Mouse (Mus musculus): ENCODE measurements around the gene Olfr435. TPM values are rescaled to one million over a fixed set of nuclear protein-coding genes. Genes with fewer than 3 reads are reported as not detected.
"Not testable (repeated sequence)": the region's sequence is repeated elsewhere in the genome, so short reads cannot be mapped to it uniquely, and the experiment has no call there.

The Olfr435 gene
- polyA plus RNA-seq, 1 experiment from 2014 or later = not detected

GRCm38 (mm10) chr6:43202786-43203185, 5.8 kb downstream of the Olfr435 start:
- H3K27ac ChIP-seq = no peak overlapping the region
- H3K27me3 ChIP-seq (ENCODE audit: control insufficient read depth, insufficient read depth, low read length) = no peaks in the 10 kb centered on the region
- no peak for ATAC-seq (ENCODE audit: low FRiP score)
- DNase-seq (ENCODE audit: low spot score) = no peak
- H3K36me3 ChIP-seq (replicated peaks; ENCODE audit: control insufficient read depth, insufficient read depth) = no peaks in the 10 kb centered on the region
- H3K9me3 ChIP-seq (ENCODE audit: control insufficient read depth, low read length) = no peaks in the 10 kb centered on the region
- no peak overlapping the region for H3K4me3 ChIP-seq (replicated peaks; ENCODE audit: low read length)
- no peak overlapping the region for H3K9ac ChIP-seq
- no peak overlapping the region for H3K4me2 ChIP-seq (replicated peaks)
- H3K4me1 ChIP-seq (replicated peaks; ENCODE audit: control insufficient read depth, insufficient read depth, low read length) = no peaks in the 10 kb centered on the region

GRCm38 (mm10) chr6:43205355-43205754, 8.4 kb downstream of the Olfr435 start:
- H3K4me3 ChIP-seq (replicated peaks; ENCODE audit: low read length) = no peak overlapping the region
- H3K4me2 ChIP-seq (replicated peaks) = no peak overlapping the region
- no peak overlapping the region for H3K9ac ChIP-seq
- ATAC-seq (ENCODE audit: low FRiP score) = no peak
- 26% methylated on average over 2 of the region's 2 CpGs for WGBS
- no peaks in the 10 kb centered on the region for H3K9me3 ChIP-seq (ENCODE audit: control insufficient read depth, low read length)
- no peaks in the 10 kb centered on the region for H3K27me3 ChIP-seq (ENCODE audit: control insufficient read depth, insufficient read depth, low read length)
- H3K27ac ChIP-seq = no peak overlapping the region
- DNase-seq (ENCODE audit: low spot score) = no peak
- H3K4me1 ChIP-seq (replicated peaks; ENCODE audit: control insufficient read depth, insufficient read depth, low read length) = no peaks in the 10 kb centered on the region
- H3K36me3 ChIP-seq (replicated peaks; ENCODE audit: control insufficient read depth, insufficient read depth) = no peaks in the 10 kb centered on the region

GRCm38 (mm10) chr6:43212873-43213272, 15.9 kb downstream of the Olfr435 start, which contains the start of gene Olfr434:
Olfr434 (plus strand) TSS chr6:43213021.
- H3K9ac ChIP-seq; H3K4me1 ChIP-seq (replicated peaks; ENCODE audit: control insufficient read depth, insufficient read depth, low read length); H3K4me3 ChIP-seq (replicated peaks; ENCODE audit: low read length); H3K9me3 ChIP-seq (ENCODE audit: control insufficient read depth, low read length); H3K27me3 ChIP-seq (ENCODE audit: control insufficient read depth, insufficient read depth, low read length); H3K36me3 ChIP-seq (replicated peaks; ENCODE audit: control insufficient read depth, insufficient read depth); DNase-seq (ENCODE audit: low spot score); H3K27ac ChIP-seq; H3K4me2 ChIP-seq (replicated peaks); ATAC-seq (ENCODE audit: low FRiP score): not testable (repeated sequence)

GRCm38 (mm10) chr6:43231255-43231654, 34.3 kb downstream of the Olfr435 start, which contains the start of gene Olfr47:
Olfr47 (plus strand) TSS chr6:43231529.
- 95% methylated on average over 1 of the region's 1 CpGs for WGBS
- H3K9me3 ChIP-seq (ENCODE audit: control insufficient read depth, low read length); H3K27me3 ChIP-seq (ENCODE audit: control insufficient read depth, insufficient read depth, low read length); H3K4me1 ChIP-seq (replicated peaks; ENCODE audit: control insufficient read depth, insufficient read depth, low read length); ATAC-seq (ENCODE audit: low FRiP score); H3K4me2 ChIP-seq (replicated peaks); H3K36me3 ChIP-seq (replicated peaks; ENCODE audit: control insufficient read depth, insufficient read depth); H3K27ac ChIP-seq; DNase-seq (ENCODE audit: low spot score); H3K9ac ChIP-seq; H3K4me3 ChIP-seq (replicated peaks; ENCODE audit: low read length): not testable (repeated sequence)

GRCm38 (mm10) chr6:43242061-43242460, 45.1 kb downstream of the Olfr435 start:
- Histone ChIP-seq H3K27me3 (ENCODE audit: control insufficient read depth, insufficient read depth, low read length) (no peaks in the 10 kb centered on the region), H3K9me3 (ENCODE audit: control insufficient read depth, low read length) (no peaks in the 10 kb centered on the region), H3K4me1 (replicated peaks; ENCODE audit: control insufficient read depth, insufficient read depth, low read length) (no peaks in the 10 kb centered on the region), H3K4me2 (replicated peaks) (no peak overlapping the region), H3K4me3 (replicated peaks; ENCODE audit: low read length) (no peak overlapping the region), H3K36me3 (replicated peaks; ENCODE audit: control insufficient read depth, insufficient read depth) (no peaks in the 10 kb centered on the region), H3K9ac (no peak overlapping the region), H3K27ac (no peak overlapping the region)
- DNase-seq (ENCODE audit: low spot score) = peak; percentile 35
- WGBS = 20% methylated on average over 4 of the region's 4 CpGs
- ATAC-seq (ENCODE audit: low FRiP score) = no peak

- Histone ChIP-seq H3K4me3 (replicated peaks; ENCODE audit: low read length) (no peak overlapping the region), H3K4me2 (replicated peaks) (no peak overlapping the region), H3K4me1 (replicated peaks; ENCODE audit: control insufficient read depth, insufficient read depth, low read length) (no peaks in the 10 kb centered on the region), H3K9ac (no peak overlapping the region), H3K9me3 (ENCODE audit: control insufficient read depth, low read length) (no peaks in the 10 kb centered on the region), H3K27me3 (ENCODE audit: control insufficient read depth, insufficient read depth, low read length) (no peaks in the 10 kb centered on the region), H3K27ac (no peak overlapping the region), H3K36me3 (replicated peaks; ENCODE audit: control insufficient read depth, insufficient read depth) (no peaks in the 10 kb centered on the region)
- WGBS = 70% methylated on average over 3 of the region's 3 CpGs
- ATAC-seq (ENCODE audit: low FRiP score) = no peak
- DNase-seq (ENCODE audit: low spot score) = no peak
These were observed 50.5 kb downstream of the Olfr435 start for GRCm38 (mm10) chr6:43247396-43247795.

GRCm38 (mm10) chr6:43252994-43253393, 56.0 kb downstream of the Olfr435 start:
- Histone ChIP-seq H3K4me2 (replicated peaks) (no peak overlapping the region), H3K9me3 (ENCODE audit: control insufficient read depth, low read length) (no peaks in the 10 kb centered on the region), H3K4me3 (replicated peaks; ENCODE audit: low read length) (no peak overlapping the region), H3K36me3 (replicated peaks; ENCODE audit: control insufficient read depth, insufficient read depth) (no peaks in the 10 kb centered on the region), H3K27me3 (ENCODE audit: control insufficient read depth, insufficient read depth, low read length) (no peaks in the 10 kb centered on the region), H3K9ac (no peak overlapping the region), H3K27ac (no peak overlapping the region), H3K4me1 (replicated peaks; ENCODE audit: control insufficient read depth, insufficient read depth, low read length) (no peaks in the 10 kb centered on the region)
- no peak for DNase-seq (ENCODE audit: low spot score)
- no peak for ATAC-seq (ENCODE audit: low FRiP score)
- WGBS = 88% methylated on average over 1 of the region's 1 CpGs

Other genes with a start within 250 kb of the Olfr435 start
- not detected in 2 replicates for gene Olfr444, start 248.1 kb upstream of the Olfr435 start, polyA plus RNA-seq (2014; fragmentation: Nextera tagmentation; extraction: Ambion mirVana)
- gene Olfr441, start 90.8 kb upstream of the Olfr435 start, polyA plus RNA-seq (2014; fragmentation: Nextera tagmentation; extraction: Ambion mirVana) = not detected in 2 replicates
- gene Olfr237-ps1, start 50.6 kb upstream of the Olfr435 start, polyA plus RNA-seq (2014; fragmentation: Nextera tagmentation; extraction: Ambion mirVana) = not detected in 2 replicates
- gene Olfr437, start 33.9 kb upstream of the Olfr435 start, polyA plus RNA-seq (2014; fragmentation: Nextera tagmentation; extraction: Ambion mirVana) = not detected in 2 replicates
- gene Olfr13, start 25.0 kb upstream of the Olfr435 start, polyA plus RNA-seq (2014; fragmentation: Nextera tagmentation; extraction: Ambion mirVana) = not detected in 2 replicates
- not detected in 2 replicates for gene Olfr434, start 15.9 kb downstream of the Olfr435 start, polyA plus RNA-seq (2014; fragmentation: Nextera tagmentation; extraction: Ambion mirVana)
- not detected in 2 replicates for gene Olfr47, start 34.4 kb downstream of the Olfr435 start, polyA plus RNA-seq (2014; fragmentation: Nextera tagmentation; extraction: Ambion mirVana)
- gene Arhgef5, start 68.4 kb downstream of the Olfr435 start, polyA plus RNA-seq (2014; fragmentation: Nextera tagmentation; extraction: Ambion mirVana) = 2.0 and 2.6 TPM in 2 replicates
- not detected in 2 replicates for gene Nobox, start 112.4 kb downstream of the Olfr435 start, polyA plus RNA-seq (2014; fragmentation: Nextera tagmentation; extraction: Ambion mirVana)